Mouse (Mus musculus) cerebellum, postnatal 25 days (tissue): ENCODE data around the gene Awat1.

Experiments used
- DNase-seq, 2 experiments: peaks; one replicate each; pipeline ENCODE4 v3.0.0; 2021; ENCODE audit warnings: mixed read lengths in 2 of 2

Gene Awat1

GRCm38 (mm10) chrX:100571951-100572350, at the start of gene Awat1:
TSS of gene Awat1 (plus strand) at chrX:100572251.
- no peak for DNase-seq

GRCm38 (mm10) chrX:100524471-100524870, 47.6 kb upstream of the Awat1 start, which contains the start of gene Dgat2l6:
TSS of gene Dgat2l6 (plus strand) at chrX:100524838.
- DNase-seq: no peak

GRCm38 (mm10) chrX:100556026-100556425, 16.0 kb upstream of the Awat1 start:
- DNase-seq: no peak

GRCm38 (mm10) chrX:100565696-100566095, 6.4 kb upstream of the Awat1 start:
- no peak for DNase-seq

- no peak for DNase-seq
These were observed 22.7 kb downstream of the Awat1 start, which contains the start of gene P2ry4 for GRCm38 (mm10) chrX:100594791-100595190. TSS of gene P2ry4 (minus strand) at chrX:100594869.

GRCm38 (mm10) chrX:100597439-100597838, 25.4 kb downstream of the Awat1 start:
- peak in 1 of 2 experiments; percentile 33 for DNase-seq

GRCm38 (mm10) chrX:100599755-100600154, 27.7 kb downstream of the Awat1 start:
- no peak for DNase-seq

- DNase-seq: no peak
These were observed 33.3 kb downstream of the Awat1 start, which contains the start of gene Arr3 for GRCm38 (mm10) chrX:100605314-100605713. TSS of gene Arr3 (plus strand) at chrX:100605497.

GRCm38 (mm10) chrX:100618488-100618887, 46.4 kb downstream of the Awat1 start:
- no peak for DNase-seq

GRCm38 (mm10) chrX:100621366-100621765, 49.3 kb downstream of the Awat1 start:
- DNase-seq: no peak

GRCm38 (mm10) chrX:100624242-100624641, 52.2 kb downstream of the Awat1 start:
- no peak for DNase-seq

- DNase-seq: no peak
These were observed 53.1 kb downstream of the Awat1 start for GRCm38 (mm10) chrX:100625146-100625545.

- DNase-seq: no peak
These were observed 53.4 kb downstream of the Awat1 start, which contains the start of gene Kif4 for GRCm38 (mm10) chrX:100625546-100625801. TSS of gene Kif4 (plus strand) at chrX:100625737.

- DNase-seq: peak; percentile 82 to 90
These were observed 54.0 kb downstream of the Awat1 start, which contains the start of gene Pdzd11 for GRCm38 (mm10) chrX:100625802-100626793. TSS of gene Pdzd11 (minus strand) at chrX:100626568.
